In genomic region chr8:91804403-91805253, GRCm38 (mm10) we compare ENCODE assay signal across 9 mouse cellular contexts. TPM values are rescaled to one million over a fixed set of nuclear protein-coding genes. Genes with fewer than 3 reads are reported as not detected.
A peak's percentile ranks its signal among the peaks of the same experiment; 100 is the strongest.
DNase-seq lines count a peak whose midpoint lies in the region; ATAC-seq and TF ChIP-seq lines count a peak whose summit lies in the region.
"Had no signal": no experiment of that assay in that cellular context is flagged by ENCODE, and none has a peak within 500 bp of the region (broad histone marks: within the 10 kb centered on the region; RNA-seq: fewer than 3 reads in every experiment).

No protein-coding gene starts in this region.

- H3K36me3 ChIP-seq in lung, embryonic 14.5 days (ENCODE audit: insufficient read depth), result 0 out of 2 replicates have a peak, but pooled peaks cover 2% of the 10 kb centered on the region
- H3K36me3 ChIP-seq in hindbrain, embryonic 10.5 days, result peaks cover 4% of the 10 kb centered on the region
- no peaks in the 10 kb centered on the region for H3K36me3 ChIP-seq in limb, embryonic 14.5 days (ENCODE audit: control insufficient read depth, insufficient read depth, low read length)
- H3K36me3 ChIP-seq in stomach, postnatal 0 days (ENCODE audit: control insufficient read depth, insufficient read depth, low read length), result no peaks in the 10 kb centered on the region

- no peak for TF ChIP-seq EP300 in stomach, postnatal 0 days (optimal IDR thresholded peaks at IDR 0.05)

- H3K9ac ChIP-seq in lung, embryonic 14.5 days, result peak overlapping the region; percentile 89
- H3K9ac ChIP-seq in limb, embryonic 14.5 days (ENCODE audit: low read depth, low read length, severe bottlenecking), result no peak overlapping the region
- H3K9ac ChIP-seq in stomach, postnatal 0 days (ENCODE audit: low read length), result no peak overlapping the region

- peak overlapping the region; percentile 84 for H3K27ac ChIP-seq in lung, embryonic 14.5 days (ENCODE audit: low read depth)
- H3K27ac ChIP-seq in hindbrain, embryonic 10.5 days, result peak overlapping the region; percentile 98
- H3K27ac ChIP-seq in limb, embryonic 14.5 days (replicated peaks; ENCODE audit: low read depth, low read length), result no peak overlapping the region
- no peak overlapping the region for H3K27ac ChIP-seq in stomach, postnatal 0 days (replicated peaks)

- no peak for ATAC-seq in lung, embryonic 14.5 days (ENCODE audit: insufficient read depth)
- ATAC-seq in limb, embryonic 14.5 days (ENCODE audit: low FRiP score, low read depth), result no peak
- no peak for ATAC-seq in stomach, postnatal 0 days (ENCODE audit: low FRiP score, low TSS enrichment)
- ATAC-seq: Patski had no signal

- H3K9me3 ChIP-seq in lung, embryonic 14.5 days (ENCODE audit: low read depth, low read length), result no peaks in the 10 kb centered on the region
- no peaks in the 10 kb centered on the region for H3K9me3 ChIP-seq in hindbrain, embryonic 10.5 days
- H3K9me3 ChIP-seq in limb, embryonic 14.5 days (ENCODE audit: control insufficient read depth, low read length), result no peaks in the 10 kb centered on the region
- H3K9me3 ChIP-seq in stomach, postnatal 0 days (ENCODE audit: control insufficient read depth, low read length), result no peaks in the 10 kb centered on the region

- peaks cover 95% of the 10 kb centered on the region for H3K27me3 ChIP-seq in lung, embryonic 14.5 days (ENCODE audit: insufficient read depth, low read length)
- H3K27me3 ChIP-seq in hindbrain, embryonic 10.5 days (ENCODE audit: insufficient read depth, poor library complexity, severe bottlenecking), result peaks cover 85% of the 10 kb centered on the region
- H3K27me3 ChIP-seq in limb, embryonic 14.5 days (ENCODE audit: control insufficient read depth, insufficient read depth, low read length), result peaks cover 93% of the 10 kb centered on the region
- H3K27me3 ChIP-seq in stomach, postnatal 0 days (ENCODE audit: control insufficient read depth, insufficient read depth, low read length), result peaks cover 10% of the 10 kb centered on the region; the same call in 1 of the 2 replicates
- H3K27me3 ChIP-seq: Patski had no signal

- DNase-seq in lung, embryonic 14.5 days, result peak; percentile 33
- DNase-seq in lung, postnatal 25 days (ENCODE audit: low spot score), result no peak
- peak; percentile 64 for DNase-seq in hindbrain, embryonic 10.5 days (ENCODE audit: low spot score)
- DNase-seq in limb, embryonic 14.5 days (ENCODE audit: low spot score), result no peak
- DNase-seq in stomach, postnatal 0 days (ENCODE audit: low spot score), result peak; percentile 22
- no peak for DNase-seq in layer of hippocampus, adult 18-20 months (ENCODE audit: low spot score in 2 of 2)
- no peak for DNase-seq in adrenal gland, postnatal 4 days (ENCODE audit: low spot score in 2 of 2)
- no peak for DNase-seq in layer of hippocampus, postnatal 25 days (ENCODE audit: extremely low spot score in 1 of 2, low spot score in 1 of 2)

- peak overlapping the region; percentile 85 for H3K4me2 ChIP-seq in lung, embryonic 14.5 days
- peak overlapping the region; percentile 42 for H3K4me2 ChIP-seq in limb, embryonic 14.5 days (replicated peaks; ENCODE audit: low read depth, low read length, severe bottlenecking)
- peak overlapping the region; percentile 55 for H3K4me2 ChIP-seq in stomach, postnatal 0 days (replicated peaks; ENCODE audit: low read depth)

- TF ChIP-seq CTCF in lung, embryonic 14.5 days (IDR thresholded peaks at IDR 0.05; ENCODE audit: low read depth), result no peak
- TF ChIP-seq CTCF in stomach, postnatal 0 days (IDR thresholded peaks at IDR 0.05; ENCODE audit: low read depth), result no peak

- TF ChIP-seq POLR2A in limb, embryonic 14.5 days (IDR thresholded peaks at IDR 0.05; ENCODE audit: borderline replicate concordance, extremely low read depth, insufficient read depth, insufficient read length), result no peak

- 4% methylated on average over 36 of the region's 36 CpGs for WGBS in lung, embryonic 14.5 days
- WGBS in hindbrain, embryonic 10.5 days, result 1% methylated on average over 36 of the region's 36 CpGs
- WGBS in limb, embryonic 14.5 days, result 4% methylated on average over 35 of the region's 36 CpGs
- 11% methylated on average over 36 of the region's 36 CpGs for WGBS in stomach, postnatal 0 days

- H3K4me3 ChIP-seq in lung, embryonic 14.5 days (ENCODE audit: low read depth, low read length), result peak overlapping the region; percentile 41
- H3K4me3 ChIP-seq in hindbrain, embryonic 10.5 days, result peak overlapping the region; percentile 92
- H3K4me3 ChIP-seq in limb, embryonic 14.5 days (replicated peaks; ENCODE audit: low read length), result peak overlapping the region; percentile 29
- H3K4me3 ChIP-seq in stomach, postnatal 0 days (ENCODE audit: low read depth, low read length), result 0 out of 2 replicates have a peak overlapping the region, but pooled peaks have one; percentile 29

- H3K4me1 ChIP-seq in lung, embryonic 14.5 days (ENCODE audit: insufficient read depth), result no peaks in the 10 kb centered on the region
- peaks cover 73% of the 10 kb centered on the region for H3K4me1 ChIP-seq in hindbrain, embryonic 10.5 days (replicated peaks)
- peaks cover 4% of the 10 kb centered on the region; the same call in 1 of the 2 replicates for H3K4me1 ChIP-seq in limb, embryonic 14.5 days (ENCODE audit: control insufficient read depth, insufficient read depth, low read length)
- 0 out of 2 replicates have a peak, but pooled peaks cover 2% of the 10 kb centered on the region for H3K4me1 ChIP-seq in stomach, postnatal 0 days (replicated peaks; ENCODE audit: control insufficient read depth, insufficient read depth)

RNA-seq across cellular contexts. Expression of gene Irx3, which starts 2.8 kb away (rescaled TPM):
- polyA plus RNA-seq in lung, embryonic 14.5 days (2014; fragmentation: Nextera tagmentation; extraction: Ambion mirVana), result 25.5 and 29.9 TPM in 2 replicates
- polyA plus RNA-seq in hindbrain, embryonic 10.5 days (2016; fragmentation: Nextera tagmentation; extraction: Ambion mirVana), result 38.1 and 45.2 TPM in 2 replicates
- polyA plus RNA-seq in limb, embryonic 14.5 days (2012; rRNA removed), result 28.2 and 33.5 TPM in 2 replicates
- 15.3 and 17.2 TPM in 2 replicates for polyA plus RNA-seq in limb, embryonic 14.5 days (2014; fragmentation: Nextera tagmentation; extraction: Ambion mirVana)
- 7.6 and 7.7 TPM in 2 replicates for polyA plus RNA-seq in stomach, postnatal 0 days (2015; fragmentation: Nextera tagmentation; extraction: Ambion mirVana)
- under 1 TPM; 0.36 to 0.42 TPM for total RNA-seq in layer of hippocampus, adult 18-20 months (2021)
- 10 to 100 TPM; 14.4 to 15.1 TPM for total RNA-seq in adrenal gland, postnatal 4 days (2021)
- total RNA-seq in layer of hippocampus, postnatal 25 days (2021), result under 1 TPM in 1 of 2 experiments, not detected in 1; 0.14 TPM

Comparison
In these comparisons a context has a peak if more than half of its experiments do, and no peak if none do; other contexts are left out.
1. DNase-seq: peak in lung, embryonic 14.5 days (single experiment), hindbrain, embryonic 10.5 days (single experiment) and stomach, postnatal 0 days (single experiment); none in lung, postnatal 25 days (single experiment), limb, embryonic 14.5 days (single experiment), layer of hippocampus, adult 18-20 months (0 of 2), adrenal gland, postnatal 4 days (0 of 2) and layer of hippocampus, postnatal 25 days (0 of 2).
2. H3K27ac ChIP-seq: peak in lung, embryonic 14.5 days (single experiment) and hindbrain, embryonic 10.5 days (single experiment); none in limb, embryonic 14.5 days (single experiment) and stomach, postnatal 0 days (single experiment).
3. H3K4me3 ChIP-seq: peak in every context shown above with its lines; median percentile 92 in hindbrain, embryonic 10.5 days; 41 in lung, embryonic 14.5 days; 29 in limb, embryonic 14.5 days; 29 in stomach, postnatal 0 days.
4. Peak in every context shown above with its lines, with median percentiles within 50 percentile points of each other: H3K4me2 ChIP-seq.